9 mouse cellular contexts compared by ENCODE assay signal in genomic region chr5:77581106-77581638, GRCm38 (mm10).
DNase-seq lines count a peak whose midpoint lies in the region; ATAC-seq and TF ChIP-seq lines count a peak whose summit lies in the region.
"Had no signal": no experiment of that assay in that cellular context is flagged by ENCODE, and none has a peak within 500 bp of the region (broad histone marks: within the 10 kb centered on the region; RNA-seq: fewer than 3 reads in every experiment).

No protein-coding gene starts in this region.

- no peak overlapping the region for H3K27ac ChIP-seq in cerebellum, adult 2 months (ENCODE audit: insufficient read depth, low read length)
- H3K27ac ChIP-seq in forebrain, embryonic 15.5 days (replicated peaks): peak overlapping the region; percentile 74
- no peak overlapping the region for H3K27ac ChIP-seq in hindbrain, postnatal 0 days

- H3K27me3 ChIP-seq in cerebellum, adult 2 months (ENCODE audit: control insufficient read depth, insufficient read depth, low read length): no peaks in the 10 kb centered on the region; the same call in 1 of the 2 replicates
- H3K27me3 ChIP-seq in forebrain, embryonic 15.5 days: peaks cover 12% of the 10 kb centered on the region; the same call in 1 of the 2 replicates
- H3K27me3 ChIP-seq in hindbrain, postnatal 0 days (ENCODE audit: insufficient read depth, low read length): no peaks in the 10 kb centered on the region

- no peaks in the 10 kb centered on the region for H3K9me3 ChIP-seq in forebrain, embryonic 15.5 days
- no peaks in the 10 kb centered on the region for H3K9me3 ChIP-seq in hindbrain, postnatal 0 days (ENCODE audit: low read length)

- DNase-seq in cerebellum, adult 2 months: peak; percentile 18 to 43
- DNase-seq in cerebellum, adult 8-10 months: no peak
- peak; percentile 97 for DNase-seq in Muller cell, postnatal 12 days (ENCODE audit: inconsistent ontology term)
- DNase-seq in hindbrain, postnatal 0 days (ENCODE audit: low spot score): peak; percentile 61
- peak; percentile 48 for DNase-seq in lung, postnatal 25 days (ENCODE audit: low spot score)
- DNase-seq in thymus, postnatal 14 days: no peak

- peak; percentile 91 for ATAC-seq in forebrain, embryonic 15.5 days (replicated peaks)
- peak; percentile 57; the same call in 1 of the 2 replicates for ATAC-seq in hindbrain, postnatal 0 days
- no peak for ATAC-seq in erythroid progenitor cell, adult 5-6 weeks (replicated peaks; ENCODE audit: low FRiP score, poor library complexity, severe bottlenecking)

- H3K4me1 ChIP-seq in cerebellum, adult 2 months (ENCODE audit: control insufficient read depth, insufficient read depth, low read length): peaks cover 6% of the 10 kb centered on the region
- H3K4me1 ChIP-seq in forebrain, embryonic 15.5 days: peaks cover 17% of the 10 kb centered on the region
- H3K4me1 ChIP-seq in hindbrain, postnatal 0 days (ENCODE audit: insufficient read depth, low read length): 0 out of 2 replicates have a peak, but pooled peaks cover 12% of the 10 kb centered on the region

- TF ChIP-seq POLR2A in cerebellum, adult 2 months (IDR thresholded peaks at IDR 0.05; ENCODE audit: borderline replicate concordance, insufficient read depth, low read length): no peak

- TF ChIP-seq CTCF in cerebellum, adult 2 months (IDR thresholded peaks at IDR 0.05; ENCODE audit: borderline replicate concordance, insufficient read depth, low read depth, low read length): no peak
- TF ChIP-seq CTCF in hindbrain, postnatal 0 days (IDR thresholded peaks at IDR 0.05; ENCODE audit: low read depth): no peak

- no peaks in the 10 kb centered on the region for H3K36me3 ChIP-seq in forebrain, embryonic 15.5 days
- no peaks in the 10 kb centered on the region for H3K36me3 ChIP-seq in hindbrain, postnatal 0 days (ENCODE audit: insufficient read depth, low read length)

- no peak overlapping the region for H3K9ac ChIP-seq in forebrain, embryonic 15.5 days (replicated peaks)
- H3K9ac ChIP-seq in hindbrain, postnatal 0 days (replicated peaks; ENCODE audit: low read length): no peak overlapping the region

- H3K4me2 ChIP-seq in forebrain, embryonic 15.5 days (replicated peaks): peak overlapping the region; percentile 30
- peak overlapping the region; percentile 27; the same call in 1 of the 2 replicates for H3K4me2 ChIP-seq in hindbrain, postnatal 0 days (ENCODE audit: low read depth, low read length)

- H3K4me3 ChIP-seq in cerebellum, adult 2 months (replicated peaks; ENCODE audit: insufficient read depth, low read depth, low read length): no peak overlapping the region
- H3K4me3 ChIP-seq in forebrain, embryonic 15.5 days: no peak overlapping the region
- no peak overlapping the region for H3K4me3 ChIP-seq in hindbrain, postnatal 0 days (ENCODE audit: low read length)
- H3K4me3 ChIP-seq: erythroblast, embryonic 14.5 days had no signal

- WGBS in cerebellum, adult 2 months: 9% methylated on average over 6 of the region's 6 CpGs
- WGBS in forebrain, embryonic 15.5 days: 23% methylated on average over 6 of the region's 6 CpGs
- WGBS in hindbrain, postnatal 0 days: 18% methylated on average over 6 of the region's 6 CpGs

Comparison
In these comparisons a context has a peak if more than half of its experiments do, and no peak if none do; other contexts are left out.
1. DNase-seq: peak in cerebellum, adult 2 months (2 of 2), Muller cell, postnatal 12 days (single experiment), hindbrain, postnatal 0 days (single experiment) and lung, postnatal 25 days (single experiment); none in cerebellum, adult 8-10 months (single experiment) and thymus, postnatal 14 days (single experiment).